Mouse (Mus musculus): ENCODE measurements around the gene Defb36. TPM values are rescaled to one million over a fixed set of nuclear protein-coding genes. Genes with fewer than 3 reads are reported as not detected.
A peak's percentile ranks its signal among the peaks of the same experiment; 100 is the strongest.

Defb36 gene
- total RNA-seq, 2 experiments from 2014 or later, result not detected

DNA sequence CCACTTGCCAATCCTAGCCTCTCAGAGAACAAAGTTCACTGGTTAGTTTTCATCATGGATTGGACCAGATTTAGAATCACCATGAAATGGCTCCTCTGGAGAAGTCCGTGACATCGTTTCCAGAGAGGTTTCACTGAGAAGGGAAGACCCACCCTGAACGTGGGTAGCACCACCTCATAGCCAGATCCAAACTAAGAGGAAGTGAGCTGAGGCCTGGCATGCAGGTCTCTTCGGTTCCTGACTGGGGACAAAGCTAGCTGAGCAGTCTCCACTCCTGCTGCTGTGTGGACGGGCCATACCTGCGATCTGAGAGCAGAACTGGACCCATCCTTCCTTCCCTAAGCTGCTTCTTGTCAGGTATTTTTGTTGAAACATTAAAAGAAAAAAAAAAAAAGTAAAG, 57.0 kb downstream of the Defb36 start:
- peak; percentile 69 for ATAC-seq (replicated peaks; ENCODE audit: poor library complexity, severe bottlenecking)

Other genes with a start within 250 kb of the Defb36 start
- gene Nrsn2, start 227.7 kb upstream of the Defb36 start, total RNA-seq (2014; fragmentation: Nextera tagmentation), result not detected in 2 replicates
- gene Nrsn2, start 227.7 kb upstream of the Defb36 start, total RNA-seq (2017), result not detected in 2 replicates
- gene Sox12, start 206.3 kb upstream of the Defb36 start, total RNA-seq (2014; fragmentation: Nextera tagmentation), result 8.6 and 10.5 TPM in 2 replicates
- gene Sox12, start 206.3 kb upstream of the Defb36 start, total RNA-seq (2017), result 1.5 and 2.4 TPM in 2 replicates
- gene Zcchc3, start 189.3 kb upstream of the Defb36 start, total RNA-seq (2014; fragmentation: Nextera tagmentation), result 3.7 and 9.4 TPM in 2 replicates
- 4.8 and 4.9 TPM in 2 replicates for gene Zcchc3, start 189.3 kb upstream of the Defb36 start, total RNA-seq (2017)
- gene 6820408C15Rik, start 188.7 kb upstream of the Defb36 start, total RNA-seq (2014; fragmentation: Nextera tagmentation), result 0.75 TPM in 1 of 2 replicates, not detected in the other
- not detected in 2 replicates for gene 6820408C15Rik, start 188.7 kb upstream of the Defb36 start, total RNA-seq (2017)
- gene Defb23, start 139.7 kb upstream of the Defb36 start, total RNA-seq (2014; fragmentation: Nextera tagmentation), result not detected in 2 replicates
- gene Defb23, start 139.7 kb upstream of the Defb36 start, total RNA-seq (2017), result not detected in 2 replicates
- gene Defb20, start 127.3 kb upstream of the Defb36 start, total RNA-seq (2014; fragmentation: Nextera tagmentation), result not detected in 2 replicates
- gene Defb20, start 127.3 kb upstream of the Defb36 start, total RNA-seq (2017), result not detected in 2 replicates
- gene Defb22, start 114.2 kb upstream of the Defb36 start, total RNA-seq (2014; fragmentation: Nextera tagmentation), result not detected in 2 replicates
- gene Defb22, start 114.2 kb upstream of the Defb36 start, total RNA-seq (2017), result not detected in 2 replicates
- gene Defb26, start 92.6 kb upstream of the Defb36 start, total RNA-seq (2014; fragmentation: Nextera tagmentation), result not detected in 2 replicates
- gene Defb26, start 92.6 kb upstream of the Defb36 start, total RNA-seq (2017), result not detected in 2 replicates
- gene Defb28, start 86.1 kb upstream of the Defb36 start, total RNA-seq (2014; fragmentation: Nextera tagmentation), result not detected in 2 replicates
- gene Defb28, start 86.1 kb upstream of the Defb36 start, total RNA-seq (2017), result not detected in 2 replicates
- gene Defb29, start 64.2 kb upstream of the Defb36 start, total RNA-seq (2014; fragmentation: Nextera tagmentation), result not detected in 2 replicates
- not detected in 2 replicates for gene Defb29, start 64.2 kb upstream of the Defb36 start, total RNA-seq (2017)
- not detected in 2 replicates for gene Gm17416, start 35.0 kb upstream of the Defb36 start, total RNA-seq (2014; fragmentation: Nextera tagmentation)
- not detected in 2 replicates for gene Gm17416, start 35.0 kb upstream of the Defb36 start, total RNA-seq (2017)
- not detected in 2 replicates for gene Defb21, start 31.6 kb upstream of the Defb36 start, total RNA-seq (2014; fragmentation: Nextera tagmentation)
- gene Defb21, start 31.6 kb upstream of the Defb36 start, total RNA-seq (2017), result not detected in 2 replicates
- not detected in 2 replicates for gene Defb19, start 24.0 kb upstream of the Defb36 start, total RNA-seq (2014; fragmentation: Nextera tagmentation)
- gene Defb19, start 24.0 kb upstream of the Defb36 start, total RNA-seq (2017), result not detected in 2 replicates
- not detected in 2 replicates for gene Defb45, start 4.9 kb upstream of the Defb36 start, total RNA-seq (2014; fragmentation: Nextera tagmentation)
- gene Defb45, start 4.9 kb upstream of the Defb36 start, total RNA-seq (2017), result not detected in 2 replicates
- gene Defb25, start 18.7 kb downstream of the Defb36 start, total RNA-seq (2014; fragmentation: Nextera tagmentation), result not detected in 2 replicates
- not detected in 2 replicates for gene Defb25, start 18.7 kb downstream of the Defb36 start, total RNA-seq (2017)
- gene Rem1, start 22.6 kb downstream of the Defb36 start, total RNA-seq (2014; fragmentation: Nextera tagmentation), result 0.45 TPM in 1 of 2 replicates, not detected in the other
- gene Rem1, start 22.6 kb downstream of the Defb36 start, total RNA-seq (2017), result not detected in 2 replicates
- gene H13, start 65.1 kb downstream of the Defb36 start, total RNA-seq (2014; fragmentation: Nextera tagmentation), result 180 and 213 TPM in 2 replicates
- 150 and 235 TPM in 2 replicates for gene H13, start 65.1 kb downstream of the Defb36 start, total RNA-seq (2017)
- 11.7 and 14.5 TPM in 2 replicates for gene Mcts2, start 82.7 kb downstream of the Defb36 start, total RNA-seq (2014; fragmentation: Nextera tagmentation)
- gene Mcts2, start 82.7 kb downstream of the Defb36 start, total RNA-seq (2017), result 5.7 and 10.9 TPM in 2 replicates
- 5.5 and 7.6 TPM in 2 replicates for gene Id1, start 131.9 kb downstream of the Defb36 start, total RNA-seq (2014; fragmentation: Nextera tagmentation)
- 5.0 and 6.6 TPM in 2 replicates for gene Id1, start 131.9 kb downstream of the Defb36 start, total RNA-seq (2017)
- gene Cox4i2, start 149.8 kb downstream of the Defb36 start, total RNA-seq (2014; fragmentation: Nextera tagmentation), result 6.8 and 13.0 TPM in 2 replicates
- gene Cox4i2, start 149.8 kb downstream of the Defb36 start, total RNA-seq (2017), result 6.0 TPM in 1 of 2 replicates, not detected in the other
- gene Bcl2l1, start 227.4 kb downstream of the Defb36 start, total RNA-seq (2014; fragmentation: Nextera tagmentation), result 13.2 and 27.8 TPM in 2 replicates
- 10.3 and 25.2 TPM in 2 replicates for gene Bcl2l1, start 227.4 kb downstream of the Defb36 start, total RNA-seq (2017)
- gene Tpx2, start 243.6 kb downstream of the Defb36 start, total RNA-seq (2014; fragmentation: Nextera tagmentation), result 51.4 and 56.0 TPM in 2 replicates
- gene Tpx2, start 243.6 kb downstream of the Defb36 start, total RNA-seq (2017), result 96.9 and 105 TPM in 2 replicates

All from granulocyte monocyte progenitor cell, adult 5-6 weeks (primary cell).